Mouse (Mus musculus) olfactory bulb, adult 2 months (tissue): ENCODE measurements around the gene Sec22c. TPM values are rescaled to one million over a fixed set of nuclear protein-coding genes. Genes with fewer than 3 reads are reported as not detected.
A peak's percentile ranks its signal among the peaks of the same experiment; 100 is the strongest.

Experiments used
- H3K27ac ChIP-seq: fragments of 200-500 bp; 2 replicates; pipeline ENCODE4 v1.5.1; 2012; ENCODE audit warnings: low read depth, low read length; ENCODE audit not compliant: insufficient read depth
- H3K4me1 ChIP-seq: fragments of 200-500 bp; 2 replicates; pipeline ENCODE4 v1.6.1; 2012; ENCODE audit warnings: low read length; ENCODE audit not compliant: control insufficient read depth, insufficient read depth
- H3K4me3 ChIP-seq: fragments of 200-500 bp; 2 replicates; pipeline ENCODE4 v1.5.1; 2012; ENCODE audit warnings: mild to moderate bottlenecking, low read depth, low read length, moderate library complexity; ENCODE audit not compliant: insufficient read depth
- CTCF ChIP-seq: fragments of 200-500 bp; IDR thresholded peaks from 2 replicates; pipeline ENCODE4 v1.5.1; 2012; ENCODE audit warnings: low read depth, mild to moderate bottlenecking, low read length, moderate library complexity; ENCODE audit not compliant: insufficient read depth
- POLR2A ChIP-seq: fragments of 200-500 bp; IDR thresholded peaks from 2 replicates; pipeline ENCODE4 v1.6.1; 2012; ENCODE audit warnings: mild to moderate bottlenecking, low read depth, low read length, moderate library complexity; ENCODE audit not compliant: insufficient read depth
- WGBS: fragments of 180-500 bp; shearing (Covaris S2); methylation state at CpG from one replicate; pipeline ENCODE4 v1.1.7; 2018; 5-methylcytosine and 5-hydroxymethylcytosine counted together
- polyA plus RNA-seq: library from polyadenylated mRNA; stranded (reverse); fragments of >200 nt; gene quantifications from 2 replicates; pipeline ENCODE4 v1.2.4, GENCODE M21; 2012; ENCODE audit warnings: low replicate concordance; ENCODE audit not compliant: missing spikeins, insufficient read depth, insufficient read length

The Sec22c gene
- polyA plus RNA-seq, 1 experiment = not detected

- Histone ChIP-seq H3K27ac (no peak within 1 kb of the TSS), H3K4me3 (peak within 1 kb of the TSS; percentile 60), H3K4me1 (peaks cover 24% of the 10 kb centered on the region)
- under 1% methylated on average over 79 of the region's 79 CpGs for WGBS
- TF ChIP-seq CTCF (no peak), POLR2A (0 out of 2 replicates have a peak, but pooled peaks have one; percentile 33)
These were observed 62.7 kb downstream of the Sec22c start, which contains the start of gene Vipr1 for GRCm38 (mm10) chr9:121642401-121643181. Gene Vipr1, plus strand, starts transcription at chr9:121642716.

GRCm38 (mm10) chr9:121642001-121642400 is 63.3 kb downstream of the Sec22c start, which contains the start of gene Lyzl4:
Gene Lyzl4, minus strand, starts transcription at chr9:121642096.
- Histone ChIP-seq H3K4me1 (peaks cover 24% of the 10 kb centered on the region), H3K27ac (no peak within 1 kb of the TSS), H3K4me3 (peak within 1 kb of the TSS; percentile 60)
- TF ChIP-seq CTCF (no peak), POLR2A (no peak)
- 1% methylated on average over 26 of the region's 26 CpGs for WGBS

DNA sequence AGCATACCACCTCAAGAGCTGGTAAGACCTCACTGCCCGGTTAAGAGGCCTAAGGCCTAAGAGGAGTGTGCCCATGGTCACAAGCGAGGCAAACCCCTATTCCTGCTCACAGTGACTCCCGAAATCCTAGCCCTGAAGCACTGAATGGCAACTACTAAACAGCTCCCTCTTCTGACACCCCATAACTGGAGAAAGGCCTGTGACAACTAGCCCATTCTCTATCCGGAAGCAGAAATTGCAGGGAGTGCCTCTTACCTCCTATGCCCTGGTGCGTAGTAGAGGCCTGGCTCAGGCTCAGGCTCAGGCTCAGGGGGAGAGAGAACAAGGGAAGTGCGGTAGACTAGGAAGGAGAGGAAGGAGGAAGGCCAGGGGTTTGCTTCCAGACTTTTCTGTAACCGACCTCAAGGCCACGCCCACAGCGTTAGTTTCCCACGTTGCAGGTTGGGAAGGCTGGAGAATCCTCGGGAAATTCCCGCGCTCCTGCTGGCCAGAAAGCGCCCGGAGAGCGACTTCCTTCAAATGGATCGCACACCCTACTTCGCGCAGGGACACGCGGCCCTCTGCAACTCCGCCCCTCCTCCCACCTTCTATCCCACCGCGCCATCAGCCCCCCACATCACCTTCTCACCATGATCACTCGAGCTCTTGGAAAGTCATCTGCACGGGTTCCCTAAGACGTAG is 63.9 kb downstream of the Sec22c start:
- peak overlapping the region; percentile 60 for H3K4me3 ChIP-seq
- TF ChIP-seq POLR2A (no peak), CTCF (no peak)
- peaks cover 24% of the 10 kb centered on the region for H3K4me1 ChIP-seq
- WGBS = 21% methylated on average over 27 of the region's 27 CpGs
- H3K27ac ChIP-seq = no peak overlapping the region

- Histone ChIP-seq H3K4me3 (no peak overlapping the region), H3K27ac (peak overlapping the region; percentile 31; the same call in 1 of the 2 replicates), H3K4me1 (peaks cover 24% of the 10 kb centered on the region)
- TF ChIP-seq CTCF (no peak), POLR2A (no peak)
- 59% methylated on average over 16 of the region's 16 CpGs for WGBS
These were observed 65.5 kb downstream of the Sec22c start for GRCm38 (mm10) chr9:121639790-121640189.

GRCm38 (mm10) chr9:121635835-121636576 is 69.3 kb downstream of the Sec22c start:
- Histone ChIP-seq H3K4me1 (peaks cover 10% of the 10 kb centered on the region), H3K27ac (no peak overlapping the region)
- WGBS = 72% methylated on average over 7 of the region's 7 CpGs

GRCm38 (mm10) chr9:121633306-121633705 is 72.0 kb downstream of the Sec22c start:
- H3K4me1 ChIP-seq = 0 out of 2 replicates have a peak, but pooled peaks cover 2% of the 10 kb centered on the region
- no peak overlapping the region for H3K4me3 ChIP-seq
- no peak overlapping the region for H3K27ac ChIP-seq
- TF ChIP-seq CTCF = no peak
- no peak for TF ChIP-seq POLR2A
- 86% methylated on average over 6 of the region's 6 CpGs for WGBS

More at GRCm38 (mm10) chr9:121635835-121636576, 69.3 kb downstream of the Sec22c start:
- TF ChIP-seq POLR2A (no peak), CTCF (no peak)
- no peak overlapping the region for H3K4me3 ChIP-seq

DNA sequence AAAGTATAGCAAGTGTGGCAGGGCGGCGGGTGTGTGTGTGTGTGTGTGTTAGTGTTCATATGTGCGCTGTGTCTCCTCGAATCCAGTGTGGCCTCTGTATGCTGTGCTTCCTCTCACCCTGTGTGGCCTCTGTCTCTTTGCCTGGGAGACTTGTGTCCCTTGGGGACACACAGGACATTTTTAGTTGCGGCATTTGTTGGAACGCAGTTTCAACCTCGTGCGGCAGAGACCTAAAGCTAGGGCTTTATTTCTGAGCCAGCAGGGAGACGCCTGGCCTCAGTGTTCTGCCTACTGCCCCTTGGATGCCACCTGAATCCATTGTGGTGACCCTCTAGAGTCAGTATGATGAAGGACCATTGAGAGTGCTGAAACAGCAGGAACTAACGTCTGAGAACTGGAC is 72.4 kb downstream of the Sec22c start:
- TF ChIP-seq CTCF (no peak), POLR2A (no peak)
- H3K4me3 ChIP-seq = no peak overlapping the region
- H3K4me1 ChIP-seq = 0 out of 2 replicates have a peak, but pooled peaks cover 2% of the 10 kb centered on the region
- 89% methylated on average over 10 of the region's 10 CpGs for WGBS
- no peak overlapping the region for H3K27ac ChIP-seq

GRCm38 (mm10) chr9:121631946-121632345 is 73.3 kb downstream of the Sec22c start:
- 75% methylated on average over 4 of the region's 4 CpGs for WGBS
- H3K4me3 ChIP-seq = no peak overlapping the region
- TF ChIP-seq CTCF = no peak
- TF ChIP-seq POLR2A = no peak
- H3K27ac ChIP-seq = no peak overlapping the region
- H3K4me1 ChIP-seq = 0 out of 2 replicates have a peak, but pooled peaks cover 2% of the 10 kb centered on the region

DNA sequence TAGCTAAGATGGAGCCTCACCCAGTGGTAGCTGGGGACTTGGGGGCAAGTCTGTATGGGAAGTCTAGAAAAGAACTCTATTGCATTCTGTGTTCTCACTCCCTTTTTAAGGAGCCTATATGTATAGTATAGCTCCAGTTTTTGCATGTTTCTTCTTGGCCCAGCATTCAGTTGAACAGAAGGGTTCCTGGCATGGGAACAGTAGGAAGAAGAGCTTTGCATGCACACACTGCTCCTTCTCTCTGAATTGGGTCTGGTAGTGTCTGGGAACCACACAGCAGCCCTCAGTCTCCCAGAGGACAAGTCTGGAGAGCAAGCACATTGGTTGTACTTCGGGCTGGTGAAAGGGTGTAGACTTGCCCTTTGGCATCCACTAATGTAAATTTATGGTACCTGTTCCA is 74.7 kb downstream of the Sec22c start:
- H3K4me1 ChIP-seq = 0 out of 2 replicates have a peak, but pooled peaks cover 2% of the 10 kb centered on the region
- H3K27ac ChIP-seq = no peak overlapping the region
- TF ChIP-seq CTCF (no peak), POLR2A (no peak)
- 87% methylated on average over 1 of the region's 1 CpGs for WGBS
- H3K4me3 ChIP-seq = no peak overlapping the region

Other genes with a start within 250 kb of the Sec22c start
- not detected in 2 replicates for gene Cck, start 209.8 kb downstream of the Sec22c start, polyA plus RNA-seq
- gene Lyzl4, start 63.4 kb downstream of the Sec22c start, polyA plus RNA-seq = not detected in 2 replicates
- not detected in 2 replicates for gene Vipr1, start 62.8 kb downstream of the Sec22c start, polyA plus RNA-seq
- not detected in 2 replicates for gene Ss18l2, start 4.8 kb upstream of the Sec22c start, polyA plus RNA-seq
- gene Nktr, start 13.7 kb upstream of the Sec22c start, polyA plus RNA-seq = 164 and 673 TPM in 2 replicates
- gene Zfp651, start 53.8 kb upstream of the Sec22c start, polyA plus RNA-seq = not detected in 2 replicates
- not detected in 2 replicates for gene Klhl40, start 72.1 kb upstream of the Sec22c start, polyA plus RNA-seq
- not detected in 2 replicates for gene Hhatl, start 87.0 kb upstream of the Sec22c start, polyA plus RNA-seq
- gene Ccdc13, start 134.0 kb upstream of the Sec22c start, polyA plus RNA-seq = not detected in 2 replicates
- gene Higd1a, start 152.9 kb upstream of the Sec22c start, polyA plus RNA-seq = not detected in 2 replicates
- not detected in 2 replicates for gene Ackr2, start 192.9 kb upstream of the Sec22c start, polyA plus RNA-seq
- gene Cyp8b1, start 210.8 kb upstream of the Sec22c start, polyA plus RNA-seq = not detected in 2 replicates
- gene Fam198a, start 245.5 kb upstream of the Sec22c start, polyA plus RNA-seq = not detected in 2 replicates